9 mouse cellular contexts compared by ENCODE assay signal in genomic region chr9:5345291-5345898, GRCm38 (mm10). TPM values are rescaled to one million over a fixed set of nuclear protein-coding genes. Genes with fewer than 3 reads are reported as not detected.
DNase-seq lines count a peak whose midpoint lies in the region; ATAC-seq and TF ChIP-seq lines count a peak whose summit lies in the region.
"Had no signal": no experiment of that assay in that cellular context is flagged by ENCODE, and none has a peak within 500 bp of the region (broad histone marks: within the 10 kb centered on the region; RNA-seq: fewer than 3 reads in every experiment).

TSS of gene Casp12 (plus strand) at chr9:5345430.

- H3K4me3 ChIP-seq in heart, embryonic 11.5 days (ENCODE audit: low read depth, low read length): no peak within 1 kb of the TSS
- H3K4me3 ChIP-seq in heart, adult 2 months: peak within 1 kb of the TSS; percentile 42
- H3K4me3 ChIP-seq in kidney, postnatal 0 days (replicated peaks; ENCODE audit: low read depth, low read length): 0 out of 2 replicates have a peak within 1 kb of the TSS, but pooled peaks have one; percentile 9
- H3K4me3 ChIP-seq in neural tube, embryonic 15.5 days (replicated peaks): no peak within 1 kb of the TSS
- H3K4me3 ChIP-seq: limb, embryonic 13.5 days had no signal

- no peak within 1 kb of the TSS for H3K4me2 ChIP-seq in heart, embryonic 11.5 days
- peak within 1 kb of the TSS; percentile 18; the same call in 1 of the 2 replicates for H3K4me2 ChIP-seq in kidney, postnatal 0 days (ENCODE audit: low read length)
- H3K4me2 ChIP-seq in neural tube, embryonic 15.5 days: no peak within 1 kb of the TSS
- H3K4me2 ChIP-seq: limb, embryonic 13.5 days had no signal

- no peaks in the 10 kb centered on the region for H3K27me3 ChIP-seq in heart, embryonic 11.5 days (ENCODE audit: control insufficient read depth, insufficient read depth, low read length)
- H3K27me3 ChIP-seq in heart, adult 2 months (ENCODE audit: control insufficient read depth, insufficient read depth, low read length): no peaks in the 10 kb centered on the region
- no peaks in the 10 kb centered on the region for H3K27me3 ChIP-seq in kidney, postnatal 0 days (ENCODE audit: insufficient read depth, low read length)
- H3K27me3 ChIP-seq in neural tube, embryonic 15.5 days (replicated peaks): no peaks in the 10 kb centered on the region
- H3K27me3 ChIP-seq: limb, embryonic 13.5 days had no signal

- intact Hi-C loops in heart, adult 2 months (cut with DNase I): loop anchor here (2.0 kb wide), 1 partner anchor 37 kb away; the partner anchor contains the start of gene Casp4

- H3K9ac ChIP-seq in heart, embryonic 11.5 days (ENCODE audit: low read depth, low read length): no peak within 1 kb of the TSS
- H3K9ac ChIP-seq in heart, adult 2 months (ENCODE audit: low read depth, low read length): peak within 1 kb of the TSS; percentile 68
- no peak within 1 kb of the TSS for H3K9ac ChIP-seq in kidney, postnatal 0 days (ENCODE audit: low read depth, low read length)
- no peak within 1 kb of the TSS for H3K9ac ChIP-seq in neural tube, embryonic 15.5 days (replicated peaks)
- H3K9ac ChIP-seq: limb, embryonic 13.5 days had no signal

- no peak within 1 kb of the TSS for H3K27ac ChIP-seq in heart, embryonic 11.5 days (ENCODE audit: low read depth, low read length)
- peak within 1 kb of the TSS; percentile 84 for H3K27ac ChIP-seq in heart, adult 2 months
- H3K27ac ChIP-seq in kidney, postnatal 0 days: peak within 1 kb of the TSS; percentile 75
- no peak within 1 kb of the TSS for H3K27ac ChIP-seq in neural tube, embryonic 15.5 days (replicated peaks)
- H3K27ac ChIP-seq: limb, embryonic 13.5 days had no signal

- no peak for TF ChIP-seq EP300 in heart, adult 2 months (IDR thresholded peaks at IDR 0.05; ENCODE audit: insufficient read depth, low read depth, low read length)

- no peak for TF ChIP-seq CTCF in heart, adult 2 months (IDR thresholded peaks at IDR 0.05)
- no peak for TF ChIP-seq CTCF in kidney, postnatal 0 days (IDR thresholded peaks at IDR 0.05; ENCODE audit: low read depth)

- WGBS in heart, embryonic 11.5 days (ENCODE audit: insufficient replicate concordance): 61% methylated on average over 4 of the region's 4 CpGs
- WGBS in heart, adult 2 months: 30% methylated on average over 4 of the region's 4 CpGs
- 46% methylated on average over 4 of the region's 4 CpGs for WGBS in kidney, postnatal 0 days
- 85% methylated on average over 4 of the region's 4 CpGs for WGBS in neural tube, embryonic 15.5 days

- no peaks in the 10 kb centered on the region for H3K4me1 ChIP-seq in heart, embryonic 11.5 days (ENCODE audit: control insufficient read depth, insufficient read depth, low read length)
- H3K4me1 ChIP-seq in heart, adult 2 months (ENCODE audit: control insufficient read depth, insufficient read depth, low read length): peaks cover 3% of the 10 kb centered on the region
- no peaks in the 10 kb centered on the region for H3K4me1 ChIP-seq in kidney, postnatal 0 days (replicated peaks; ENCODE audit: insufficient read depth, low read length)
- no peaks in the 10 kb centered on the region for H3K4me1 ChIP-seq in neural tube, embryonic 15.5 days
- H3K4me1 ChIP-seq: limb, embryonic 13.5 days had no signal

- DNase-seq in heart, adult 18-20 months: peak; percentile 68 to 79
- peak; percentile 36 to 45 for DNase-seq in heart, adult 2 months
- peak; percentile 68 for DNase-seq in kidney, postnatal 0 days (ENCODE audit: low spot score)
- DNase-seq in skeletal muscle tissue, adult 2 months (ENCODE audit: low read depth, low spot score): peak; percentile 47
- no peak for DNase-seq in natural killer cell, adult 2 months (ENCODE audit: low spot score in 2 of 2)
- DNase-seq in T-cell, adult 2 months (ENCODE audit: low spot score): no peak

- no peaks in the 10 kb centered on the region for H3K79me2 ChIP-seq in heart, adult 2 months (replicated peaks; ENCODE audit: control insufficient read depth, insufficient read depth, low read length)

- peak; percentile 47; the same call in 1 of the 2 replicates for TF ChIP-seq POLR2A in heart, adult 2 months (IDR thresholded peaks at IDR 0.05; ENCODE audit: insufficient read depth, low read depth, low read length)

- H3K9me3 ChIP-seq in heart, embryonic 11.5 days (replicated peaks; ENCODE audit: control insufficient read depth, low read length): no peaks in the 10 kb centered on the region
- no peaks in the 10 kb centered on the region for H3K9me3 ChIP-seq in kidney, postnatal 0 days (replicated peaks; ENCODE audit: low read length)
- no peaks in the 10 kb centered on the region for H3K9me3 ChIP-seq in neural tube, embryonic 15.5 days (replicated peaks)

- no peaks in the 10 kb centered on the region for H3K36me3 ChIP-seq in heart, embryonic 11.5 days (ENCODE audit: control insufficient read depth, insufficient read depth, low read length)
- no peaks in the 10 kb centered on the region; the same call in none of the 2 replicates for H3K36me3 ChIP-seq in heart, adult 2 months (ENCODE audit: control insufficient read depth, insufficient read depth, low read length)
- no peaks in the 10 kb centered on the region for H3K36me3 ChIP-seq in kidney, postnatal 0 days (ENCODE audit: insufficient read depth, low read length)
- no peaks in the 10 kb centered on the region for H3K36me3 ChIP-seq in neural tube, embryonic 15.5 days
- H3K36me3 ChIP-seq: limb, embryonic 13.5 days had no signal

- no peak for ATAC-seq in heart, embryonic 11.5 days (replicated peaks; ENCODE audit: insufficient number of reproducible peaks, low FRiP score, low TSS enrichment)
- no peak for ATAC-seq in kidney, postnatal 0 days (replicated peaks; ENCODE audit: low FRiP score, low read depth)
- ATAC-seq in neural tube, embryonic 15.5 days (ENCODE audit: low FRiP score): no peak

RNA-seq across cellular contexts. Expression of gene Casp12, which starts in this region (rescaled TPM):
- total RNA-seq in heart, adult 18-20 months (2021): 1 to 10 TPM; 3.9 to 4.4 TPM
- polyA plus RNA-seq in heart, embryonic 11.5 days (2014; fragmentation: Nextera tagmentation; extraction: Ambion mirVana): 0.93 and 1.2 TPM in 2 replicates
- 1 to 10 TPM; 4.8 to 5.5 TPM for total RNA-seq in heart, adult 2 months (2021)
- polyA plus RNA-seq in heart, adult 2 months (2012; rRNA removed): 3.7 and 5.2 TPM in 2 replicates
- 8.1 and 8.2 TPM in 2 replicates for polyA plus RNA-seq in kidney, postnatal 0 days (2015; fragmentation: Nextera tagmentation; extraction: Ambion mirVana)
- polyA plus RNA-seq in neural tube, embryonic 15.5 days (2015; fragmentation: Nextera tagmentation; extraction: Ambion mirVana): 1.0 and 2.3 TPM in 2 replicates

Comparison
In these comparisons a context has a peak if more than half of its experiments do, and no peak if none do; other contexts are left out.
1. H3K27ac ChIP-seq: peak in heart, adult 2 months (single experiment) and kidney, postnatal 0 days (single experiment); none in heart, embryonic 11.5 days (single experiment) and neural tube, embryonic 15.5 days (single experiment).
2. H3K4me3 ChIP-seq: peak in heart, adult 2 months (single experiment) and kidney, postnatal 0 days (single experiment); none in heart, embryonic 11.5 days (single experiment) and neural tube, embryonic 15.5 days (single experiment).
3. DNase-seq: peak in heart, adult 18-20 months (2 of 2), heart, adult 2 months (2 of 2), kidney, postnatal 0 days (single experiment) and skeletal muscle tissue, adult 2 months (single experiment); none in natural killer cell, adult 2 months (0 of 2) and T-cell, adult 2 months (single experiment).